Mouse (Mus musculus) cerebellum, adult 2 months (tissue): ENCODE results near the gene Hist1h2bg.

Experiments
- CTCF ChIP-seq: fragments of 200-500 bp; IDR thresholded peaks from 2 replicates; pipeline ENCODE4 v1.5.1; 2011; ENCODE audit warnings: low read depth, mild to moderate bottlenecking, control low read depth, low read length, moderate library complexity, borderline replicate concordance; ENCODE audit not compliant: insufficient read depth
- POLR2A ChIP-seq: fragments of 200-500 bp; IDR thresholded peaks from 2 replicates; pipeline ENCODE4 v1.6.1; 2011; ENCODE audit warnings: low read length, control low read depth, borderline replicate concordance; ENCODE audit not compliant: insufficient read depth

DNA sequence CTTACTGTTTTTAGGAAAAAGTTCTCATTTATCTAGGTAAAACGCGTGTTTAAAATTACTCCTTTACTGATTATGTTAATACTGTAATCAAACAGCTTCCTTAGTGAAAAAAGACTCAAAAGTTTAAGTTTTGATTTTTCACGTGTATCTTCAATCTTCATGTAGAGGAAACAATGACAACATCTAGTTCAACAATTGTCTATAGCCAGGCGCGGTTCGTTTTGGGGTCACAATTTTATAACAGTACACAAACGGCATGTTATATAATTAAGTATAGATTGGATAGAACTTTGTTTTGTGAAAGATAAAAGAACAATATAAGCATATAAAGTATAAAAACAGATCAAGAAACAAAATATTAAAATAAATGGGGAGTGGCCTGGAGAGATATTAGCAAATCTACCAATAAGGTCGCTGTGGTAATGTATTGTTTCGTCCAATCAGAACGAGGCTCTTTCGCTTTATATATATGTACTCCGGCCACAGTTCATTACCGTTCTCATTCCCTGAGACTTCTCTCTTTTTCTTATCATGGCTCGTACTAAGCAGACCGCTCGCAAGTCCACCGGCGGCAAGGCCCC is 4.2 kb downstream of the Hist1h2bg start, which contains the start of gene Hist1h3d:
- TF ChIP-seq CTCF (no peak), POLR2A (no peak)
